Mouse (Mus musculus) megakaryocyte, adult 5-6 weeks (primary cell): Measurements from ENCODE around the gene Clca4b. TPM values are rescaled to one million over a fixed set of nuclear protein-coding genes. Genes with fewer than 3 reads are reported as not detected.
"Not testable (repeated sequence)": the region's sequence is repeated elsewhere in the genome, so short reads cannot be mapped to it uniquely, and the experiment has no call there.

ENCODE experiments used
- ATAC-seq: 2 replicates; pipeline ENCODE4 v1.8.0; 2016; ENCODE audit warnings: mild to moderate bottlenecking, inconsistent platforms; ENCODE audit not compliant: poor library complexity, severe bottlenecking
- total RNA-seq, 2 experiments: library from RNA; stranded (forward) in 1 of 2; stranded (reverse) in 1 of 2; fragments of 153-499, 151-499 nt in 1 of 2; fragments of 221-1000, 200-1000 nt in 1 of 2; gene quantifications; 2 replicates each; pipeline versions ENCODE4 v1.2.3 to v1.2.4; 2015 to 2017

The Clca4b gene
- total RNA-seq (2015) (not detected in 2 replicates), total RNA-seq (2017) (not detected in 2 replicates)

DNA sequence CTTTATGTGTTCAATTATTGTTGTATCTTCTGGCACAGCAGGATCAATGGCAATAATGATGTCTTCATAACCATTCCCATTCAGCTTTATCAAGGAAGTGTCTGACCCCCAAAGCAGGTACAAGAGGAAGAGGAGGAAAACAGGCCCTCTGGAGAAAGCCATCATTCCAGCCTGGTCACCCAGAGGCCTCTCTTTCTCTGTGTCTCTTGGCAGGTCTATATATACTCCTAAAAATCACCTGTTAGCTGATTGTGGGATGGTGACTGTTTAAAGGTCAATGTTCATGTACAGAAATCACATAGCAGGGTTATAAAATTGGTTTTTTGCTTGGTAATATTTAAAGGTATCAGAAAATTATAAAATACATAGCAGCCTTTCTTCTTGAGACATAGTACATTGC, at the start of gene Clca4b:
Gene Clca4b (minus strand): TSS at position 195 of the 400 bp plus-strand sequence.
- ATAC-seq = no peak

DNA sequence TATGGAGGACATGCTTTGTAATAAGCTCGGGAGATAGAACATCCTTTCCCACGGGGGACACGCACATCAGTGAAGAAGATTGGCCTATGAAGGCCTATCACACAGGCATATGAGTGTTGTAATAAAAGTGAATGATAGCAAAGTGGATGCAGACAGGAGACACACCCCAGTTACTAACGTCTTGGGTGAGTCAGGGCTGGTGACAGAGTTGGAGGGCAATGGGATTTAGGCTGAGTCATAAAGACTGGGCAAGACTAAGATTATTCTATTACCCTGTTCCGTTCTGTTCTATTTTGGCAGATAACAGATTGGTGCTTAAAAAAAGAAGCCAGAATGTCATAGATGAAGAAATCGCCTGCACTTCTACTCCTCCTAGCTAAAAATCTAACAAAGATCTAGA, 48.2 kb upstream of the Clca4b start:
- ATAC-seq = no peak

DNA sequence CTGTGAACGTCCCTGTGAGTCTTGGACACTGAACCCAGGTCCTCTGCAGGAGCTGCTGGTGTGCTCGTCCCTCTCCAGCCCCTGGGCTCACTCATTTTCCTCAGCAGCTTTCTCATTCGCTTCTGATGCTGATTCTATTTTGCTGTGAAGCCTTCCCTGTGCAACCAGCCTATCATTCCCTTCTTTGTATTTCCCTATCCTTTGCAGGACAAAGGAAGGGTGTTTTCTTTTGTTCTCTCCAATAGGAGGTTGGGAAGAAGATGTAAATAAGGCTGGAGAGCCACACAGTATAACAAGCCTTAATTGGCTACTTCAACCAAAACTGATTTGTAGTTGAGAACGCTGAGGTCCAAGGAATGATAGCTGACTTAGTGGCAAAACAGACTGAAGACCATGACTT, 45.3 kb upstream of the Clca4b start:
- ATAC-seq = no peak

DNA sequence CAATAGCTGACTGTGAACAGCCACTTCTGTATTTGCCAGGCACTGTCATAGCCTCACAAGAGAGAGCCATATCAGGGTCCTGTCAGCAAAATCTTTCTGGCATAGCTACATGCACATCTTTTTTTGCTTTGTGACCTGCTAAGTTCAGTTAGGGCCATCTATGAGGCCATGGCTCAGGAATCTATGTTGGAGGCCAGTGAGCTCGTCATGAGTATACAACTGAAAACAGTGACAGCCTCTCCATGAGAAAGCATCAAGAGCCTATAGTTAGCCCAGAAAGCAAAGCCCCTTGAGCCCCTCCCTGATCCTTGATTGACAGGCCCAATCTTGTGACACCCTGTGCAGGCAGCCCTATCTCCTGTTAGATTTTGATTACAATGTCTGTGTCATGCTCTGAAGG, 43.8 kb upstream of the Clca4b start:
- no peak for ATAC-seq

DNA sequence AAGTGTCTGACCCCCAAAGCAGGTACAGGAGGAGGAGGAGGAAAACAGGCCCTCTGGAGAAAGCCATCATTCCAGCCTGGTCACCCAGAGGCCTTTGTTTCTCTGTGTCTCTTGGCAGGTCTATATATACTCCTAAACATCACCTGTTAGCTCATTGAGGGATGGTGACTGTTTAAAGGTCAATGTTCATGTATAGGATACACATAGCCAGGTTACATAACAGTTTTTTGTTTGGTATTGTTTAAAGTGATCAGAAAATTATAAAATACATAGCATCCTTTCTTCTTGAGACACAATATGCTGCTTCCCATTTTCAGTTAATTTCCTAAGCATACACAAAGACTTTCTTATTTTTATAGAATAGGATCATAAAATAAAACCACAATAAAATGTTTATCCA, 42.6 kb upstream of the Clca4b start, which contains the start of gene Clca4a:
Gene Clca4a (minus strand): TSS at position 101 of the 400 bp plus-strand sequence.
- ATAC-seq = no peak

DNA sequence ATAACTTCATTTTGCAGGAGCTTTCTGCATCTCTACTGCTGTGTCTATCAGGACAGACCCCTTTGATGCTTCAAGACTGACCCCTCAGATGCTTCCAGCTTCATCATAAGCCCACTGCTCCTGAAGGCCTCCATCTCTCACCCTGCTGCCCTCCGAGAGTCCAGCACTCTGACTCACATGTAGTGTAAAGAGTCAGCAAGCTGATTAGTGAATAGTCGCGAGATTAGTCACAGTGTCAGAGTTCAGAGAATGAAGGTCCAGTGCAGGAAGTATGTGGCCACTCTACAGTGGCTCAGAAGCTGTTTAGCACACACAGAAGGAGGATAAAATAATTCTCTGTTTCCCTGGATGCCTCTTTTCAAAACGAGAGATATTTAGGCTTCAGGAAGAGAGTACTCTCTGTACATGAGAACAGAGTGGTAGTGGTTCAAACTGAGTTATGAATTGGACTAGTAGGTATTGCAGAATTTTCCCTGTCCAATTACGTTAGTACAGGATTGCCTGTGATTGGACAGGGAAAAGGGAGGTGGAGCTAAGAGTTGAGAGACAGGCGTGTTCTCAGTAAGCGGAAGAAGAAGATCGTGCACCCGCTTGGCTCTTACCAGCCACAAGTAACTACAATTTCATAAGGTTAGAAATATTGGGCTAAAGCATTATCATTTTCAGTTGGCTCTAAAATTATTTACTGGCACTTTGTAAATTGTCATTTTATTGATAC, 39.4 kb upstream of the Clca4b start:
- ATAC-seq = no peak

DNA sequence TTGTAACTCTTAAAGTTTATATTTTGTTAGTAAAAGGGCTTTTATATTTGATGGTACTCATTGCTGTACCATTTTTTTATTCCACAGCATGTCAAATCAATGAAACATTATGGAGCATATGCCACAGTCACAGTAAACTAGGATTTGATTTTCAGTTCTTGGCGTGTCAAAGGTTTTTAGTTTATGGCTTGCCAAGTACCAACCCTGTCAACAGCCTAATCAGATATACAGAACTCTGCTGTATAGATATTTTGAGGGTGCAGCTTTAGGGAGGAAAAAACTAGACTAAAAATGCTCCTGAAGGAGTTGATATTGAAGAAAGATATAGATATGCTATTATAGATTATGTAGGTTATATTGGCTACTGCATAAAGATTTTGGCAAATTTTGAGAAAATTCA, 37.4 kb upstream of the Clca4b start:
- no peak for ATAC-seq

DNA sequence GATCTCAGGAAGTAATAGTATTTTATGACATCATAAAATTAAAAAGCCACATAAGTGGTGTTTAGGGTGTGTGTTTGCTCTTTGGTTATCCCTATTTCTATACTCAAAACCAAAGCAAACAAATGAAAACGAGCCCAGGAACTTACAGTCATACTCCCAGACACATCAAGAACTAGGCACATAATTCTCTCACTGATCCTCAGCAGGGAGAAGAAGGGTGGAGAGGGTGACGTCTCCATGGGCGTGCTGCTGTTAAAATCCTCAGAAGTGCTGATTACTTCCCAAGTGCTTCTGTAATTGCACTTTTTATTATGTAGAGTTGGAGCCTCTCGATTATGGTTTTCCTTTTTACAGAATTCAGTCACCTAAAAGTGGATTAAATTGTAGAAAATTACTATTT, 33.7 kb upstream of the Clca4b start:
- ATAC-seq = no peak

DNA sequence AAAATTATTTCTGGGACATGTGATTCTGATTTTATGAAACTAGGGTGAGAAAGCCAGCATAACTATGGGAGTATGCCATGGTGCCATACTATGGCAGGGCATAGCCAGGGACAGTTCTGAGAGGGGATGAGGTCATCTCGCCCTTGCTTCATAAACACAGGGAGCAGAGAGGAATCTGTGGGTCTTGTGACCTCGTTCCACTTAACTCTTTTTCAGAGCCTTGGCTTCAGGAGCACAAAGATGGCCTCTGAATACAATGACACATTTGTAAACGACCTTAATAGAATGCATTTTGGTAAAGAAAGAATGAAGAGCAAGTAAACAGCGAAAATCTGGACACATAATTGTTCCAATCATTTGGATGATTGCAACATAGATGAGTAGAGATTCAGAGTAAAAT, 18.5 kb upstream of the Clca4b start:
- no peak for ATAC-seq

DNA sequence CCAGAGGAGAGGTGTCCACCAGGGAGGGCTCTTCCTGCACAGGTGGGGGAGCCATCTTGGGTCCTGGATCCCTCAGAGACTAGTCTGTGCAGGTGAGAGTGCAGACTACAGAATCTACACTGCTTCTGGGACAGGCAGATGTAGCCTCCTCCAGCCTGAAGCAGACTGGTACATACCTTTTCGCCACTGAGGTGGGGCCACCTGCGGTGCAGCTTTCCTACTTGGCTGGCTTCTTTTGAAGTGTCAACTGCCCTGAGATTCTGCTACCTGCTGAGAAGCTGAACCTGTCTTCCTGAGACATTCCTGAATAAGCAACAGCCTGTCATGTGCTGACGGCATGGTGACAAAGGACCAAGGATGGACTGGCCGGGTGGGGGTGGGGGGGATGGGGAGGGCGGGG, 15.0 kb upstream of the Clca4b start:
- not testable (repeated sequence) for ATAC-seq

DNA sequence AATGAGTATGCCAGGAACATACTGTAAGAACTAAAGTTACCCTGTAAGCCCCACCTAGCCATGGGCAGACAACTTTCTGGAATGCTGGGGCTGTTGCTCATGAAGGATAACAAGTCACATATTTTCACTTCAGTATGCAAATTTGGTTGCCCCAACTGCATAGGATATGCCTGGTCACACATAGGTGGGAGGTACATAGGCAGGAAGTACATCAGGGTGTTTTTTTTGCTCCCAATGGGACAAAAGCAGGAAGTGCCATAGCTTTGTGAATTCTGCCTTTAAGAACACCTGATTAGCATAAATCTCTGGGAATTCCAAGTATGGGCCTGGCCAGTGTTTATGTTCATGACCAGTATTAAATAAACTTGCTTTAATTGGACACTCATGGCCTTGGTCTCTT, 1.3 kb upstream of the Clca4b start:
- not testable (repeated sequence) for ATAC-seq

DNA sequence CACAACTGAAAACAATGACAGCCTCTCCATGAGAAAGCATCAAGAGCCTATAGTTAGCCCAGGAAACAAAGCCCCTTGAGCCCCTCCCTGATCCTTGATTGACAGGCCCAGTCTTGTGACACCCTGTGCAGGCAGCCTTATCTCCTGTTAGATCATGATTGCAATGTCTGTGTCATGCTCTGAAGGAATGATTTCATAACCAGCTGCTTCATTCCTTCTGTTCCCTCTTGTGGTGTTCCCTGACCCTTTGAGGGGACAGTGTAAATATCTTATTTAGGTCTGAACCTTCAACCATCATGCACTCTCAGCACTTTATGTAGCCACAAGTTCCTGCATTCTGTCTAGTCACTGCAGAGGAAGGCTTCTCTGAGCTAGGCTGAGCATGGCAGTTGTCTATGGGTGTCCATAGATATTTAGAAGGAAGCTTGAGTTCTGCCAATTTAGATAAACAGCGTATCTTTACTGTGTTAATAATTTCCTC, 722 bp upstream of the Clca4b start:
- no peak; the same call in 1 of the 2 replicates for ATAC-seq

DNA sequence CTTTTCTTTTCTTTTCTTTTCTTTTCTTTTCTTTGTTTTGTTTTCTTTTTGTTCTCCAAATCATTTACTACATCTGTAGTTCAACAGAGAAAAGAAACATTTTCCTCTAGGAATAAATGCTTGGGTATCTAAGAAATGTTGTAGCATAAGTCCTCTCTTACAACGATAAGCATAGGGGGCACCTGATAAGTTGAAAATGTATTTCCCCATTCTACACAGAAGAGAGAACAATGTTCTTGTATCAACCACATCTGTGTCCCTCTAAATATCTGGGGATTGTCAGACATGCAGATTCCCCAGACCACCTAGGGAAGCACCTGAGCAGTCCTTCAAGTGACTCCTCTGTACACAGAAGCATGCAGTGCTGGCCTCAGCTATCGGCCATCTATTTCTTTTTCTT, 18.3 kb downstream of the Clca4b start:
- no peak for ATAC-seq

DNA sequence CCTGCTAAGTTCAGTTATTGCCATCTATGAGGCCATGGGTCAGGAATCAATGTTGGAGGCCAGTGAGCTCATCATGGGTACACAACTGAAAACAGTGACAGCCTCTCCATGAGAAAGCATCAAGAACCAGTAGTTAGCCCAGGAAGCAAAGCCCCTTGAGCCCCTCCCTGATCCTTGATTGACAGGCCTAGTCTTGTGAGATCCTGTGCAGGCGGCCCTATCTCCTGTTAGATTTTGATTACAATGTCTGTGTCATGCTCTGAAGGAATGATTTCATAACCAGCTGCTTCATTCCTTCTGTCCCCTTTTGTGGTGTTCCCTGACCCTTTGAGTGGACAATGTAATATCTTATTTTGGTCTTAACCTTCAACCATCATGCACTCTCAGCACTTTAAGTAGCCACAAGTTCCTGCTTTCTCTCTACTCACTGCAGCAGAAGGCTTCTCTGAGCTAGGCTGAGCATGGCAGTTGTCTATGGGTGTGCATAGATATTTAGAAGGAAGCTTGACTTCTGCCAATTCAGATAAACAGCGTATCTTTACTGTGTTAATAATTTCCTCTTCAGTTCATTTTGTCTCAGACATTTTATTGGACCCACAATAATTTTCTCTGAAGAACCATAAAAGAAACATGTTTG, 35.2 kb downstream of the Clca4b start:
- ATAC-seq = no peak

DNA sequence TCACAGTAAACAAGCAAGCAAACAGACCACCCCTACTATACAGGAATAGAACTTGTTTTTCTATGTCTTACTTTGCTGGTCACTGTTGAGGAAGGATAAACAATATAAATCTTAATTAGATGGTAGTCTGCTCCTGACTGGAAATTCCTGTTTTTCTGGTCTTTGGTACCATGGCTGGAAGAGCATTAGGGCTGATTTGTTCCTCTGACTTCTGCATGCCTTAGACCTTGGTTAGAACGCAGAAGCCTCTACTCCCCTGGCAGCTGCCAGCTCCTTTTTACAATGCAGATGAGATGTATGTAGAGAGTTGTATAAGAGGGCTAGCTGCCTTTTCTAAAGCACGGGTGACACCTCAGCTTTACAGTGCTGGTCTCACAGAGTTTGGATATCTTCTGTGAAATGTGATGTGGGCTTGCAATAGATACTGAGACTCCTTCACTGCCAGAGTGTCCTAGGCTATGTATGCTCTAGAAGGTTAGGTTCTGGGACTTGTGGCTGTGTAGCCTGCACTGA, 42.0 kb downstream of the Clca4b start:
- no peak for ATAC-seq

DNA sequence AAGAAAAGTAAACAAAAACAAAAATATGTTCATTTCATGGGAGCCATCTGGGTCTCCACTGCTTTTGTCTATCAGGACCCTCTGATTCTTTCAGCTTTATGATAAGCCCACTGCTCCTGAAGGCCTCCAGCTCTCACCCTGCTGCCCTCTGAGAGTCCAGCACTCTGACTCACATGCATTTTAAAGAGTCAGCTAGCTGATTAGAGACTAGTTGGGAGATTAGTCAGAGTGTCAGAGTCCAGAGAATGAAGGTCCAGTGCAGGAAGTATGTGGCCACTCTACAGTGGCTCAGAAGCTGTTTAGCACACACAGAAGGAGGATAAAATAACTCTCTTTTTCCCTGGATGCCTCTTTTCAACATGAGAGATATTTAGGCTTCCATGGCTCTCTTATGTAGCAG, 45.4 kb downstream of the Clca4b start:
- no peak for ATAC-seq

DNA sequence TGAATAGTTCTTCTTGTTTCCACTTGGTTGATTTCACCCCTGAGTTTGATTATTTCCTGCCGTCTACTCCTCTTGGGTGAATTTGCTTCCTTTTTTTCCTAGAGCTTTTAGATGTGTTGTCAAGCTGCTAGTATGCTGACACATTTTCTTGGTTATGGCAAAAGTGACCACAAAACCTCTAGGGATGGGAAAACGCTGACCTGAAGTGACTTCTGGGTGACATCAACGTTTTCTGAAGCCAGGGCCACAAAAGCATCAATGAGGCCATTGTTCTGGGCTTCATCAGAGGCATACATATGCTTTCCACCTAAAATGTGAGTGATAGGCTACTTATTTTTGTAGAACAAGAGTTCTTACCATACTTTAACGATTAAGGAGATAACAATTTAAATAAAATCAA, 60.3 kb downstream of the Clca4b start:
- ATAC-seq = not testable (repeated sequence)

Other genes starting within 250 kb of the Clca4b start
- 255 and 267 TPM in 2 replicates for gene Sh3glb1, start 212.2 kb downstream of the Clca4b start, total RNA-seq (2015)
- 110 TPM in 2 replicates for gene Sh3glb1, start 212.2 kb downstream of the Clca4b start, total RNA-seq (2017)
- gene Clca3a1, start 171.6 kb downstream of the Clca4b start, total RNA-seq (2015) = 0.04 and 0.57 TPM in 2 replicates
- gene Clca3a1, start 171.6 kb downstream of the Clca4b start, total RNA-seq (2017) = 0.04 TPM in 1 of 2 replicates, not detected in the other
- not detected in 2 replicates for gene Clca3a2, start 113.0 kb downstream of the Clca4b start, total RNA-seq (2015)
- not detected in 2 replicates for gene Clca3a2, start 113.0 kb downstream of the Clca4b start, total RNA-seq (2017)
- gene Clca3b, start 83.2 kb downstream of the Clca4b start, total RNA-seq (2015) = not detected in 2 replicates
- gene Clca3b, start 83.2 kb downstream of the Clca4b start, total RNA-seq (2017) = not detected in 2 replicates
- not detected in 2 replicates for gene Clca4a, start 42.5 kb upstream of the Clca4b start, total RNA-seq (2015)
- gene Clca4a, start 42.5 kb upstream of the Clca4b start, total RNA-seq (2017) = not detected in 2 replicates
- gene Clca1, start 100.2 kb upstream of the Clca4b start, total RNA-seq (2015) = not detected in 2 replicates
- gene Clca1, start 100.2 kb upstream of the Clca4b start, total RNA-seq (2017) = not detected in 2 replicates
- gene Clca2, start 166.9 kb upstream of the Clca4b start, total RNA-seq (2015) = not detected in 2 replicates
- not detected in 2 replicates for gene Clca2, start 166.9 kb upstream of the Clca4b start, total RNA-seq (2017)
- gene Odf2l, start 186.1 kb upstream of the Clca4b start, total RNA-seq (2015) = 10.8 and 19.6 TPM in 2 replicates
- gene Odf2l, start 186.1 kb upstream of the Clca4b start, total RNA-seq (2017) = 15.0 and 17.3 TPM in 2 replicates